ENCODE assay signal across 15 mouse cellular contexts in the genomic region with DNA sequence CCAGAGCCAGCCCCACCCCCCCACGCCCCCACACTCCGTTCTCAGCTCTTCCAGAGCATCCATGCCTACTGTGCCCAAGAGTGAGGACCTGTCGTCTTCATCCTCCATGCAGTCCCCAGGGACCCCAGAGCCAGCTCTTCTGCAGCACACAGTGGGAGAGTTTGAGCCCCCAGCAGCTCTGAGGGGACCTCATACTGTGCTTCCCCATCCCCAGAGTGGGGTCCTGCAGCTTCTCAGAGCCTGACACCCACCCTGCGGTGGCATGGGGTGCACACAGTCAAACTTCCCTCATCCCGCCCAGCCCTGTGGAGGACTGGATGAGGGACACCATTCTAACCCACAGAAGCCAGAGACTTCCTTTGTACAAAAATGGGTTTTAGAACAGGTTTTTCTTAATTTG.
"Had no signal": no experiment of that assay in that cellular context is flagged by ENCODE, and none has a peak within 500 bp of the region (broad histone marks: within the 10 kb centered on the region; RNA-seq: fewer than 3 reads in every experiment).

No protein-coding gene starts in this region.

- ATAC-seq: liver, embryonic 12.5 days had no signal

- H3K27me3 ChIP-seq: limb, embryonic 15.5 days; liver, embryonic 12.5 days; neural tube, embryonic 13.5 days had no signal

- H3K4me2 ChIP-seq: limb, embryonic 15.5 days; liver, embryonic 12.5 days; lung, embryonic 14.5 days; neural tube, embryonic 13.5 days had no signal

- H3K9ac ChIP-seq: limb, embryonic 15.5 days; liver, embryonic 12.5 days; lung, embryonic 14.5 days; neural tube, embryonic 13.5 days had no signal

- H3K36me3 ChIP-seq: limb, embryonic 15.5 days; liver, embryonic 12.5 days; neural tube, embryonic 13.5 days had no signal

- H3K4me3 ChIP-seq: limb, embryonic 15.5 days; liver, embryonic 12.5 days; myocyte; neural tube, embryonic 13.5 days had no signal

- H3K27ac ChIP-seq: limb, embryonic 15.5 days; liver, embryonic 12.5 days; neural tube, embryonic 13.5 days; stomach, postnatal 0 days had no signal

- H3K4me1 ChIP-seq: limb, embryonic 15.5 days; liver, embryonic 12.5 days had no signal

- H3K9me3 ChIP-seq: limb, embryonic 15.5 days; liver, embryonic 12.5 days; neural tube, embryonic 13.5 days had no signal

- DNase-seq: kidney, adult 11 months; kidney, adult 9 months; kidney, postnatal 10 days; left cerebral cortex, postnatal 4 days; lung, embryonic 14.5 days; lung, postnatal 10 days; lung, postnatal 4 days; right cerebral cortex, adult 18-20 months; thymus, adult 18-20 months; thymus, postnatal 14 days had no signal
